Mouse (Mus musculus) T-helper 17 cell (primary cell): ENCODE data around the gene Pld6.

Source experiments
- in situ Hi-C, 2 experiments: fragments of 300-600 bp; cut with MboI, MseI; formaldehyde crosslinking; loops; 1 replicate in 1 of 2; 2 replicates in 1 of 2; pipeline ENCODE4 v1.15.1; 2025; ENCODE audit warnings: high pct_unique_total_duplicates in 2 of 2

The Pld6 gene

GRCm38 (mm10) chr11:59786444-59787198 is 824 bp downstream of the Pld6 start:
- in situ Hi-C loops, result loop anchor here in 1 of 2 experiments (10.0 kb wide), 1 partner anchor 1108 kb away; no protein-coding TSS in a partner anchor

- in situ Hi-C loops, result loop anchor here in 1 of 2 experiments (10.0 kb wide), 1 partner anchor 1111 kb away; no protein-coding TSS in a partner anchor
Measured at GRCm38 (mm10) chr11:59783591-59783990, 3.9 kb downstream of the Pld6 start.

GRCm38 (mm10) chr11:59782091-59782590 is 5.3 kb downstream of the Pld6 start:
- in situ Hi-C loops, result loop anchor here in 1 of 2 experiments (10.0 kb wide), 1 partner anchor 1113 kb away; no protein-coding TSS in a partner anchor

- in situ Hi-C loops, result loop anchor here in 1 of 2 experiments (10.0 kb wide), 1 partner anchor 1115 kb away; no protein-coding TSS in a partner anchor
Measured at GRCm38 (mm10) chr11:59780241-59780640, 7.2 kb downstream of the Pld6 start.

- in situ Hi-C loops, result loop anchor here in 1 of 2 experiments (10.0 kb wide), 1 partner anchor 155 kb away; no protein-coding TSS in a partner anchor
Measured at GRCm38 (mm10) chr11:59779406-59779805, 8.0 kb downstream of the Pld6 start.

- in situ Hi-C loops, result loop anchor here in 1 of 2 experiments (10.0 kb wide), 1 partner anchor 154 kb away; no protein-coding TSS in a partner anchor
Measured at GRCm38 (mm10) chr11:59778874-59779223, 8.6 kb downstream of the Pld6 start.

GRCm38 (mm10) chr11:59778181-59778873 is 9.1 kb downstream of the Pld6 start:
- in situ Hi-C loops, result loop anchor here in 1 of 2 experiments (10.0 kb wide), 1 partner anchor 154 kb away; no protein-coding TSS in a partner anchor

GRCm38 (mm10) chr11:59777259-59777658 is 10.2 kb downstream of the Pld6 start:
- in situ Hi-C loops, result loop anchor here in 1 of 2 experiments (10.0 kb wide), 1 partner anchor 152 kb away; no protein-coding TSS in a partner anchor

GRCm38 (mm10) chr11:59775435-59776148 is 11.9 kb downstream of the Pld6 start:
- in situ Hi-C loops, result loop anchor here in 1 of 2 experiments (10.0 kb wide), 1 partner anchor 151 kb away; no protein-coding TSS in a partner anchor

- in situ Hi-C loops, result loop anchor here in 1 of 2 experiments (10.0 kb wide), 1 partner anchor 150 kb away; no protein-coding TSS in a partner anchor
Measured at GRCm38 (mm10) chr11:59774522-59774921, 12.9 kb downstream of the Pld6 start.

- in situ Hi-C loops, result loop anchor here in 1 of 2 experiments (10.0 kb wide), 1 partner anchor 148 kb away; no protein-coding TSS in a partner anchor
Measured at GRCm38 (mm10) chr11:59772902-59773301, 14.5 kb downstream of the Pld6 start.

GRCm38 (mm10) chr11:59772291-59772690 is 15.2 kb downstream of the Pld6 start:
- in situ Hi-C loops, result loop anchor here in 1 of 2 experiments (10.0 kb wide), 1 partner anchor 147 kb away; no protein-coding TSS in a partner anchor

- in situ Hi-C loops, result loop anchor here in 1 of 2 experiments (10.0 kb wide), 1 partner anchor 146 kb away; no protein-coding TSS in a partner anchor
Measured at GRCm38 (mm10) chr11:59770753-59771152, 16.7 kb downstream of the Pld6 start.

GRCm38 (mm10) chr11:59769738-59770137 is 17.7 kb downstream of the Pld6 start:
- in situ Hi-C loops, result loop anchor here in 1 of 2 experiments (10.0 kb wide), 1 partner anchor 145 kb away; no protein-coding TSS in a partner anchor

- in situ Hi-C loops, result no loop called here
Measured at GRCm38 (mm10) chr11:59769307-59769706, 18.1 kb downstream of the Pld6 start.

- in situ Hi-C loops, result no loop called here
Measured at GRCm38 (mm10) chr11:59760796-59761195, 26.6 kb downstream of the Pld6 start.

GRCm38 (mm10) chr11:59759626-59760025 is 27.8 kb downstream of the Pld6 start:
- in situ Hi-C loops, result no loop called here

GRCm38 (mm10) chr11:59759178-59759577 is 28.3 kb downstream of the Pld6 start:
- in situ Hi-C loops, result no loop called here

- in situ Hi-C loops, result no loop called here
Measured at GRCm38 (mm10) chr11:59758191-59758985, 29.1 kb downstream of the Pld6 start.

- in situ Hi-C loops, result no loop called here
Measured at GRCm38 (mm10) chr11:59756351-59756750, 31.1 kb downstream of the Pld6 start.
